Mouse (Mus musculus) gastrocnemius, postnatal 25 days (tissue): ENCODE results near the gene Strn3. TPM values are rescaled to one million over a fixed set of nuclear protein-coding genes. Genes with fewer than 3 reads are reported as not detected.
"Not testable (repeated sequence)": the region's sequence is repeated elsewhere in the genome, so short reads cannot be mapped to it uniquely, and the experiment has no call there.

Source experiments
- DNase-seq: peaks from one replicate; pipeline ENCODE4 v3.0.0; 2022
- total RNA-seq, 2 experiments: library from RNA; stranded (reverse); gene quantifications; 1 replicate in 1 of 2; 2 replicates in 1 of 2; pipeline ENCODE4 v1.2.3; 2021

The Strn3 gene
- total RNA-seq, 2 experiments from 2014 or later: 114 to 138 TPM

DNA sequence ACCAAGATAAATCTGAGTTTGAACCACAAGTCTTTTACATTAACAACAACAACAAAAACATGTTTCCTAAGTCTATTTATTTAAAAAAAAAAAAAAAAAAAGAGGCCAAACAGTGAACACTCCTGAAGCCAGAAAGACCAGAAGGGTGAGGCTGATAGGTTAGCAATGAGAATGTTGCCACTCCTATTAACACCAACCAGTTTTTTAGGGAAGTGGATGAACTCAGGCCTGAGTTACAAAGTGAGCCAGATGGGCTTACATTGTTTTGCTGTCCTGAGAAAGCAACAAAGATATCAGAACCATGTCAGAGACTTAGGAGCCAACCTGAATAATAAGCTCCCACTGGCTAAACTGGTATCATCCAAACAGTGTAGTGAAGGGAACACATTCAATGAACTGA, 71.1 kb downstream of the Strn3 start:
- no peak for DNase-seq

DNA sequence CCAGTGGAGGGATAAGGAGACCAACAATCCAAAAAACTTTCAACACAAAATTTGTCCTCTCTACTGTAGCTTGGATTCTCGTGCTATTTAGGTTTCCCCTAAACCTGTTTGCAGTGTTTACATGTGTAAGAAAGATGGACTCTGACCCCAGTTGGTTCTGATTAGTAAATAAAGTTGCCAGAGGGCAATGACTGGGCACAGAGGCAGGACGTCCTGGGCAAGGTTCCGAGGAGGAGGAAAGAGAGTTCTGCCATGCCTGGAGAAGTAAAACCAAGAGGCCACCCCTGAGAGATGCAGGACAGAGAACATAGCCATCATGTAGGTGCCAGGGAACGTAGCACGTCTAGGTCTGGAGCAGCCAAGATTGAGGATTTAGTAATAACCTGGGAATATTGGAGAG, 79.3 kb downstream of the Strn3 start:
- DNase-seq: no peak

DNA sequence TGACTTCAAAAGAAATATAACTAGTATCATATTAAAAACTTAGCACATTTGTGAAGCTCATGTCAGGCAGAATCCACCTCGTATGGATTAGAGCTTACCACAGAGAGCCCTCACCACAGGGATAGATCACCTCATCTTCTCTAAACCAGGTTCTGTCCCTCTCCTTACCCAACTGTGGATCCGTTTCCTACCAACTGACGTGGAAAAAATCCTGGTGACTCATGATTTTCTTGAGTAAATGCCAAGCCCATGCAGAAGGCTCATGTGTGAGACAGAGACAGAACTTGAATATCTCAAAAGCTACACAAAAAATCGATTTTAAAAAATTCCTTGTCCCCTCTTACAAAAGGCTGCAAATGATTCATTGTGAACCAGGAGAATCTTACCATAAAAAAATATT, 85.6 kb downstream of the Strn3 start:
- no peak for DNase-seq

DNA sequence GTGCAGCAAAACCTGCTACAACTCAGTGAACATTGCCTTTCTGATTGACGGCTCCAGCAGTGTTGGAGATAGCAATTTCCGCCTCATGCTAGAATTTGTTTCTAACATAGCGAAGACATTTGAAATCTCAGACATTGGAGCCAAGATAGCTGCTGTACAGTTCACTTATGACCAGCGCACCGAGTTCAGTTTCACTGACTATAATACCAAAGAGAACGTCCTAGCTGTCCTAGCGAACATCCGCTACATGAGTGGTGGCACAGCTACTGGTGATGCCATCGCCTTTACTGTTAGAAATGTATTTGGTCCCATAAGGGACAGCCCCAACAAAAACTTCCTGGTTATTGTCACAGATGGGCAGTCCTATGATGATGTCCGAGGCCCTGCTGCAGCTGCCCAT, 88.4 kb downstream of the Strn3 start:
- no peak for DNase-seq

DNA sequence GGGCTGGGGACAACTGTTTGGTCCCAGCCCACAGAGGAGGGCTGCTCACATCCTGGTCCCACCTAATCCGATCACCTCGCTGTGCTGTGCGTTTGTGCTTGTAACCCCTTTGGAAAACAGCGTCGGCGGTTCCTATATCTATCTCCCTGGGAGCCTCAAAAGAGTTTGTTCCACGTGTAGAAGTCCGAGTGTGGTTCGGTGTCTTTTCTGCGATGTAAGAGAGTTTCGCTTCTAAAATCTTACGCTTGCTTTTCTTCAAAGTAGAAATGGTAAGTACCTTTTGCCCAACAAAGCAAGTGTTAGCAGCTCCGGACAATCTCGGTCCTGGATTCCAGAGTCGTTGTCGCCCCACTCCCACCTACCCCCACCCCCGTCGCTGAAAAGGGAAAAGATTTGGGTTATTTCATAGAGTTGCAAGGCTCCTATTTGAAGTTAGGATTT, 97.6 kb downstream of the Strn3 start:
- DNase-seq: no peak

DNA sequence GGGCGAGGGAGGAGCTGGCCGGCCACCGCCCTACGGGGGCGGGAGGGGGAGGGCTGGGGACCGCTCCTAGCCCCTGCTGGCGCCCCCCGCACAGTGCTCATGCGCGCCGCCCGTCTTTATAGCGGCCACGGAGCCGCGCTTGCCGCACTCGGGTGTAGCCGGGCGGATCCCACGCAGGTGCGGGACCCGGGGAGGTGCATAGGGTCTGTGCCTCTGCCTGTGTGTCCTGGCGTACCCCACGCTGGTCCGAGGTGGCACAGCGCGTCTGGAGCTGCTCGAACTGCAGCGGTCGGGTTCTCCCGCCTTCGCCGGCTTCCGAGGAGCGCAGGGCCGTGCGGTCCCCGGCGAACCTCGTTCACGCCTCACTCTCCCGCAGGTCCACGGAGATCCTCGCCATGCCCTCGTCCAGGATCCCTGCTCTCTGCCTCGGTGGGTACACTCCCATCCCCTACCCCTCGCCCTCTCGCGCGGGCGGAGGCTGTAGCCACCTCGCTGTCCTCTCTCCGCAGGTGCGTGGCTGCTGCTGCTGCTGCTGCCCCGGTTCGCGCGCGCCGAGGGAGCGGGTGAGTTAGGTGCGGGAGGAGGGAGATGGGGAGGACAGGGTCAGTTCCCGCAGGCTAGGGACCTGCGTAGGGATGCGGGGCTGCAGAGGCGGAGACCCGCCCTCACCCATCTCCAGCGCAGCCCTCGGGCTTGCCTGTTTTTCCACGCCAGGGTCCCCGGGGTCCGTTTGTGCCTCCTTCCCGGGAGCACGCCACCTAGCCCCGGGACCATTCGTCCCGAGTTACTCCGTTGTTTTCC, 98.3 kb downstream of the Strn3 start, which contains the start of gene Coch:
Gene Coch, plus strand, starts transcription at position 113 of the 801 bp plus-strand sequence.
- DNase-seq: peak; percentile 7

DNA sequence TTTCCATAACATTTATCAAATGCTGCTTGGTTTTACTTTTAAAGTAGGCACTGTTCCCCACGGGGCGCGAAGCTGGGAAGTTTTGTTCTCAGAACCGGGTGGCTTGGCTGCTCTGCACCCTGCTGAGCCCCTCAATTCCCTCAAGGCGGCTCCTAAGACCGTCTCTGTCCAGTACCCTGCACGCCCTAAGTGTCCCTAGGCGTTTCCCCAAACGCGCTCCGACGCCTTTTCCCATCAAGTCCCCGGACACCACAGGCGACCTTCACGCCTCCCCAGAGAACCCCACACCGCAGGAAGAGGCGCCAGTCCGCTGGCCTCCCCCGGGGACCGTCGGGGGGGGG, 98.8 kb downstream of the Strn3 start:
- no peak for DNase-seq

DNA sequence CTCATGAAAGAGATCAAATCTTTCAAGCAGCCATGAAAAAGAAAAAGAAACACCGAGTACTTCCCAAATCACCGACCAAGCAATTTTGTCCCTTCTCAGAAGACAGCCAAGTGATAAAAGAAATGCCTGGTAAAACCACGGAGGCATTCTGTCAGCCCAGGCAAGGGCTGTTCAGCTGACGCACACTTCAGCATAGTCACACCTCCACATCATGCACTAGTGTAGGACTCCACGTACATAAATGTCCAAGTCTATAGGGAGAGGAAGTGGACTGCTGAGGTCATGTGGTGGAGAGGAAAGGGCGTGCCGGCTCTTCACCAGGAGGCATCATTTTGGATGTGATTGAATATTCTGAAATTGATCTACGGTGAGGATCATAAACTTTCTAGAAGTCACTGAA, 99.8 kb downstream of the Strn3 start:
- DNase-seq: no peak

DNA sequence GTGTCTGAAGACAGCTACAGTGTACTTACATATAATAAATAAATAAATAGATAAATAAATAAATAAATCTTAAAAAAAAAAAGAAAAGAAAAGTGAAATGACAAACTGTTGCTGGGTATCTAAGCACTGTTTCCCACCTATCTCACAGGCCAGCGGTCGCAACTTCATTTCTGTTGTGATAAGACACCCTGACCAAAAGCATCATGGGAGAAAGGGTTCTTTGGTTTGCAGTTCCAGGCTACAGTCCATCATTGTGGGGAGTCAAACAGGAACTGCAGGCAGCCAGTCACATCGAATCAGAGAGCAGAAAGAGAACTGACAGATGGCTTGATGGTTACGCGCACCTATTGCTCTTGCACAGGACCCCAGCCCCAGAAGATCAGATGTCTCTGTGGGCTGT, 102.4 kb downstream of the Strn3 start:
- no peak for DNase-seq

DNA sequence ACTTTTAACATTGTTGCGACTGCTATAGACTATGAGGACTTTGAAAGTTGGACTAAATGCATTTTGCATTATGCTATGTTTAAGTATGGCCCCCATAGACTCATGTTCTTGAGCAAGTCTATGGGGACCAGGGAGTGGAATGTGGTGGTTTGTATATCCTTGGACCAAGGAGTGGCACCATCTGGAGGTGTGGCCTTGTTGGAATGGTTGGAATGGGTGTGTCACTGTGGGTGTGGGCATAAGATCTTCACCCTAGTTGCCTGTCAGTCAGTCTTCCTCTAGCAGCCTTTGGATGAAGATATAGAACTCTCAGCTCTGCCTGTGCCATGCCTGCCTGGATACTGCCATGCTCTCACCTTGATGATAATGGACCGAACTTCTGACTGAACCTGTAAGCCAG, 113.9 kb downstream of the Strn3 start:
- not testable (repeated sequence) for DNase-seq

DNA sequence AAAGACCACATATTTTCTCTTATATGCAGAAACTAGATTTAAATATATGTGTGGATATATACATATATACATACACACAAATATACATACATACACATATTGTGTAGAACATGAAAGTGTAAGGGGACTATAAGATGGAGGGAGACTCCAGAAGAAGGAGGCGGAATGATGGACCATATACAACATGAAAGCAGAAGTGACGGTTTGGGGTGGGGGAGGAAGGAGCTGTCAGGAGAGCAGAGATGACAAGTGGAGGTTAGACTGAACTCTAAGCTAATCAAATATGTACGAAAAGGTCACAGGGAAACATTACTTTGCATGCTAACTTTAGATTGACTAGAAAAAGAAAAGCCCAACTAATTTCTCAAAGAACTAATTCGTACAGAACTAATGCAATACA, 119.0 kb downstream of the Strn3 start:
- DNase-seq: no peak

DNA sequence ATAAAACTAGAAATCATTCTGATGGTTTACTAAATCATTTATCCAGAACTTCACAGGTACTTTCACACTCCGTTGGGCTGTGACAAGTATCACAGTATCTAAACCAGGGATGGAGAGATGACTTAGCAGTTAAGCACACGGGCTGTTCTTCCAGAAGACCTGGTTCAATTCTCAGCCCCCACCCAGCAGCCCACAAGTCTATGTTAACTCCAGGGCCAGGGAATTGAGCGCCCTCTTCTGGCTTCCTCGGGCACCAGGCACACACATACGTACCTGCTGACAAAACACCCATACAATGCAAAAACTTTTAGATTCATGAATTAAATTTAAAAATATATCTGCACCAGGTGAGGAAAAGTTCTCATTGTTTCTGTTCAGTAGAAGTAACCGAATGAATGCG, 121.8 kb downstream of the Strn3 start:
- no peak for DNase-seq

DNA sequence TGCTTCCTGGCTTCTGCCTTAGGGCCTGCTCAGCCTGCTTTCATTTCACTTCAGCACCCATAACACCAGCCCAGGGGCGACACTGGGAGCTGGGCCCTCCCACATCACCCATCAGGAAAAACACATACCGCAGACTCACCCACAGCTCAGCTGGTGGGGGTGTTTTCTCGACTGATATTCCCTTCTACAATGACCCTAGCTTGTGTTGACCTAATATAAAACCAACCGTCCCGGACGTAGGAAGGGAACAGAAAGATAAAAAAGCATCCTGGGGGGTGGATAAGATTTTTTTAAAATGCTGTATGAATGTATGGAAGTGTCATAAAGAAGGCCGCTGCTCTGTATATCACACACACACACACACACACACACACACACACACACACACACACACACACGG, 122.2 kb downstream of the Strn3 start:
- no peak for DNase-seq

DNA sequence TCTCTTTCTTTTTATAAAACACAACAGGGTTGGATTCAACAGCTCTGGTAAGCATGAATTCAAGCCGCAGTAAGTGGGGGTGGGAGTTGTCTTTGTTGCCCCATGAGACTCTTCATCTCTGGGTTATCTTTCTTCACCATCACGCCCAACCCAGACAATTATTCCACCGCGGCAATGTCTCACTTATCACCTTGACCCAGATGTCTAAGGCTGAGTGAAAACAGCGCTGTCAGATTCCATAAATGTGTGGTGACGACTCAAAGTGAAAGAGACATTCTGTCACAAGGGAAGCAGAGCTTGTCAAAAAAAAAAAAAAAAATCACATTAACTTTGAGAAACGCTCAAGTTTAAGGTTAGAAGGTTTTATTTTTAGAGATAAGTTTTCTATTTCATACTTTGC, 124.5 kb downstream of the Strn3 start:
- DNase-seq: no peak

DNA sequence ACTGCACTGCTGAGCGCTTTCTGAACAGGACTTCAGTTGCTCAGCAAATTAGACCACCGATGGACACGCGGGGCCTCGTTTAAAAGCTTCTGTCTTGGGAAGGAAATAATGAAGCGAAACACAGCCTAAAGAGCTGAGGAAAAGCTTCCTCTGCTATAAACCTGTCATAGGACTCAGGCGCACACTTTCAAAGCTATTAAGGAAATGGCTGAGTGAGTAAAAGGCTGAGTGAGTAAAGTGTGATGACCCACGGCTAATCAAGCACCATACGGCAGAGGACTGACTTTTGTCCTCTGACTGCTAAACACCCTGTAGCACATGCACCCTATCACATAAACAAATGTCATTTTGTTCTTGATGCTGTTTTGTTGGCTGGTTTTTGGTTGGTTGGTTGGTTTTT, 130.3 kb downstream of the Strn3 start:
- DNase-seq: no peak

Other genes starting within 250 kb of the Strn3 start
- under 1 TPM; 0.13 to 0.15 TPM for gene Coch, start 98.6 kb downstream of the Strn3 start, total RNA-seq
- gene Ap4s1, start 864 bp downstream of the Strn3 start, total RNA-seq: 10 to 100 TPM; 49.3 to 53.3 TPM
- gene Hectd1, start 137.6 kb upstream of the Strn3 start, total RNA-seq: 10 to 100 TPM; 80.5 to 82.2 TPM